Mouse (Mus musculus): ENCODE data around the gene Rnf135.

GRCm38 (mm10) chr11:80149412-80150023 is 34.1 kb upstream of the Rnf135 start:
- TF ChIP-seq TAL1 (conservative IDR thresholded peaks at IDR 0.05; ENCODE audit: low read depth, low read length) (no peak), CTCF (IDR thresholded peaks at IDR 0.05; ENCODE audit: low read depth, low read length) (no peak)

Measured in G1E (cell line).